Comparison of ENCODE assay signal across 17 mouse cellular contexts in genomic region chr17:29117006-29117648, GRCm38 (mm10). TPM values are rescaled to one million over a fixed set of nuclear protein-coding genes. Genes with fewer than 3 reads are reported as not detected.
"Had no signal": no experiment of that assay in that cellular context is flagged by ENCODE, and none has a peak within 500 bp of the region (broad histone marks: within the 10 kb centered on the region; RNA-seq: fewer than 3 reads in every experiment).

No protein-coding gene starts in this region.

- H3K4me3 ChIP-seq: layer of hippocampus, adult 2 months; liver, embryonic 12.5 days; midbrain, embryonic 13.5 days; stomach, embryonic 15.5 days had no signal

- H3K27ac ChIP-seq: kidney, postnatal 0 days; layer of hippocampus, adult 2 months; liver, embryonic 12.5 days; macrophage; midbrain, embryonic 13.5 days; stomach, embryonic 15.5 days had no signal

- H3K36me3 ChIP-seq: liver, embryonic 12.5 days; midbrain, embryonic 13.5 days; stomach, embryonic 15.5 days had no signal

- H3K4me1 ChIP-seq: midbrain, embryonic 13.5 days; stomach, embryonic 15.5 days had no signal

- H3K27me3 ChIP-seq: liver, embryonic 12.5 days; midbrain, embryonic 13.5 days; stomach, embryonic 15.5 days had no signal

- ATAC-seq: intestine, postnatal 0 days; liver, embryonic 12.5 days; lung, postnatal 0 days; midbrain, embryonic 13.5 days; midbrain, embryonic 16.5 days had no signal

- H3K9me3 ChIP-seq: liver, embryonic 12.5 days; midbrain, embryonic 13.5 days; stomach, embryonic 15.5 days had no signal

- DNase-seq: kidney, adult 2 months; layer of hippocampus, adult 9-11 months; lung, embryonic 14.5 days; spleen, adult 18-20 months had no signal

- H3K4me2 ChIP-seq: liver, embryonic 12.5 days; lung, embryonic 14.5 days; midbrain, embryonic 13.5 days; stomach, embryonic 15.5 days had no signal

- H3K9ac ChIP-seq: liver, embryonic 12.5 days; lung, embryonic 14.5 days; midbrain, embryonic 13.5 days; stomach, embryonic 15.5 days had no signal

RNA-seq across cellular contexts. Expression of gene Rab44, which starts 3.2 kb away (rescaled TPM):
- total RNA-seq: left cerebral cortex, adult 18-20 months had no signal
- polyA plus RNA-seq: limb, embryonic 11.5 days; midbrain, embryonic 13.5 days; neural tube, embryonic 14.5 days; testis, adult 2 months had no signal
